Mouse (Mus musculus): ENCODE data around the gene 4921507P07Rik.
"Not testable (repeated sequence)": the region's sequence is repeated elsewhere in the genome, so short reads cannot be mapped to it uniquely, and the experiment has no call there.

Gene 4921507P07Rik

DNA sequence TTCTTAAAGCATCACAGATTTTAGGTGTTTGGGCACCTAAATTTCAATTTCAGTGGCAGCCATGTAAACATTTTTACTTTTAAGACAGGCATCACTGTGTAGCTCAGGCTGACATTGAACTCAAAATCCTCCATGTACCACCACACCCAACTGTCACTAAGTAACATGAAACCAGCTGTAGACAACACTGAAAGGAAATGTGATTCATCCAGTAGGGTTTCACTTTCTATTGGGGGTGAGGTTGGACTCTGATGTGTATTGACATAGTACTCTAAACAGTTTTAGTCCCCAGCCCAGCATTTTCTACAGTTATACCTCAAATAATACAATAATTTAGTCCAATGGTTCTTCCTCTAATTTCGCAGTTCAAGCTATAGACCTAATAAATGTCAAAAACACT is 35.7 kb downstream of the 4921507P07Rik start:
- ATAC-seq (ENCODE audit: insufficient number of reproducible peaks, low FRiP score, low TSS enrichment), result no peak

DNA sequence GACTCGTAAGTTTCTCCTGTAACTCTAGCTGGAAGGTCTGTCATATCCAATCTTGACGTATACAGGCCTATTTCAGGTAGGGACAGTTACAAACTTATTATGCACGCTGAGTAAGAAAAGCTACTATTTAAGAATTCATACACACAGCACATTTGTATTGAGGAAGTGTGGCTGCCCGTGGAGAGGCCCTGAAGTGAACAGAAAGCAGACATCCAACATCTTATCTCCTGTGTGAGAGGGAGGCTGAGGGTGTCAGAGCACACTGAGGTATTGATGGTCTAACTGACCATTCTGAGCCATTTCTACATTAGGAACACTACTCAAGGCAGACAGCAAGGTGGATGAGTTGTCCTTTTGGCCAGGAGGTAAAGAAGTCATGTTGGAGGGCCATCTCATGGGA is 37.6 kb downstream of the 4921507P07Rik start:
- no peak for ATAC-seq (ENCODE audit: insufficient number of reproducible peaks, low FRiP score, low TSS enrichment)

DNA sequence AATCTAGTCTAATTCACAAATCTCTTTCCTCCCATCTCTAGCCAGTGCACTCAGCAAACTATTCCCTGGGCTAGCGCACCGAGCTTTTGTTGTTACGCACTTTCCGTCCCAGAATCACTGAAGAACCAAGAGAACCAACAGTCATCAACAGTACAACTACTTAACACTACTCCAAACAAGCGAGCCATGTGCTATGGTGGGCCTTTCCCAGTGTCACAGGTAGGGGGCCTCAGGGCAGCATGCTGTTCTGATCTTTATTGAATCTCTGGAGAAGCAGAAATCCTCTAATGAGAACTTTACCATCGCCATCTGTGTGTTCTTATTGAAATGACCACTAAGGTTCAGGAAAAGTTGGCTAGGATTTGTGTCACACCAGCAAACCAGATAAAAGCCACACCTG is 38.9 kb downstream of the 4921507P07Rik start:
- no peak for ATAC-seq (ENCODE audit: insufficient number of reproducible peaks, low FRiP score, low TSS enrichment)

DNA sequence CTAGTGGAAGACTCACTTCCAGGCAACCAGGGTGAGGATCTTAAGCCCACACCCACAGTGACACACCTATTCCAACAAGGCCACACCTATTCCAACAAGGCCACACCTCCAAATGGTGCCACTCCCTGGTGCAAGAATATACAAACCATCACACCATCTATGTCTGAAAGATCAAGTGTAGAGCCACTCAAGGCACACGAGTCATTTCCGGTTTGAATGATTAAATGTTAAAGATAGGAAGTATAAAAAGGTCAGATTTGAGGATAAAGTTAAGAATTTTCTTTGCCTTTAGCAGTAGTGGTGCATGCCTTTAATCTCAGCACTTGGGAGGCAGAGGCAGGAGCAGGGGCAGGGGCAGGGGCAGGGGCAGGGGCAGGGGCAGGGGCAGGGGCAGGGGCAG is 42.2 kb downstream of the 4921507P07Rik start:
- ATAC-seq (ENCODE audit: insufficient number of reproducible peaks, low FRiP score, low TSS enrichment), result not testable (repeated sequence)

DNA sequence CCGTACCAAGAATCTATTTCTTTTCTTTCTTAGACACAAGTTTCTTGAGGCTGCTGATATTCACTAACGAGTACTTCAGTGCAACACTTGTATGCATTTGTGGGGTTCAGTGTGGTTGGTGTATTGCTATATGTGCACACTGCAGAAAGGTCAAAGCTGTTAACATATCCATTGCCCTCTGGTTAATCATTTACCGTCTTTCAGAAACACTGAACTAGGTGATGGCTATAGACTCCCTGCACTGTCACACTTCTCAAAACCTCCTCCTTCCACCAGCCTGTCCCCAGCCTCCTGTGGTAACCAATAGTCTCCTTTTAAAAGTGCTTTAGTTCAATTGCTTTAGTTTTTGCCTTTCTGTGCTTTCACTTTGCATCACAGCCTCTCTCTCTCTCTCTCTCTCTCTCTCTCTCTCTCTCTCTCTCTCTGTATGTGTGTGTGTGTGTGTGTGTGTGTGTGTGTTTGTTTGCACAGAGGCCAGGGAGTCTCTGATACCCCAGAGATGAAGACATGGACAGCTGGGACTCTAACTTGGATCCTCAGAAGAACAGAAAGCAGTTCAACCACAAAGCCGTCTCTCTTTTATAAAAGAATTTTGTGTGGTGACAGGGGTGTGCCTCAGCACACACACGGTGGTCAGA is 43.4 kb downstream of the 4921507P07Rik start:
- no peak for ATAC-seq (ENCODE audit: insufficient number of reproducible peaks, low FRiP score, low TSS enrichment)

DNA sequence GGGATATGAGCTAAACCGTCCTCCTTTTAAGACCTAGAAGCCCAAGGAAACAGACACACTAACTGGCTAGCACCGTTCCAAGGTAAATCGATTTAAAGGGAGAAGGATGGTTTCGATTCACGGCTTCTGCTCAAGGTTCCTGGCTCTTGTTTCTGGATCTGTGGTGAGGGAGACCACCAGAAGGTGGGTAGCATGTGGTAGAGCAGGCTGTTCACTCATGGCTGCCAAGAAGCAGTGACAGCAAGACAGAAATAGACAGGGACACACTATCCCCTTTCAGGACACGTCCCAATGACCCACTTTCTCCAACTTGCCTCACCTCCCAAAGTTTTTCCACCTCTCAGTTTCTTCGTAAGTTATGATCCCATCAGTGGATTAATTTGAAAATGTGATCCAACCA is 46.6 kb downstream of the 4921507P07Rik start:
- no peak for ATAC-seq (ENCODE audit: insufficient number of reproducible peaks, low FRiP score, low TSS enrichment)

DNA sequence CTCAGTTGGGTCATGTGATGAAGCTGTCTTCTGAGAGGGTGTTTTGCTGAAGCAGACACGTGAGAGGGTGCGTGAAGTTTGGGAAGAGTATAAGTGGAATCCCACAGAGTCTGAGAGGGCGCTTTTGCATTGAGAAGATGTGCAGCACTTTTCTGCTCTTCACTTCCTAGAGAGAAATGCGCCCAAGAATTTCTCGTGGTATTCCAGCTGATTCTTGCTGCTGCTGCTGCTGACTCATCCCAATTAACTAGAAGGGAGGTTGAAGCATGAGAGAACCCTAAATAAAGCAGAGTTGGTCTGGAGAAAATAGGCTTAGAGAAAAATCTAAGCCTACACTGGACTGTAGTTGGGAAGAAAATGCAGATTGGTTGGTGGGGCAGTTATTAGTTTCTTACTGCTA is 47.4 kb downstream of the 4921507P07Rik start:
- ATAC-seq (ENCODE audit: insufficient number of reproducible peaks, low FRiP score, low TSS enrichment), result no peak

DNA sequence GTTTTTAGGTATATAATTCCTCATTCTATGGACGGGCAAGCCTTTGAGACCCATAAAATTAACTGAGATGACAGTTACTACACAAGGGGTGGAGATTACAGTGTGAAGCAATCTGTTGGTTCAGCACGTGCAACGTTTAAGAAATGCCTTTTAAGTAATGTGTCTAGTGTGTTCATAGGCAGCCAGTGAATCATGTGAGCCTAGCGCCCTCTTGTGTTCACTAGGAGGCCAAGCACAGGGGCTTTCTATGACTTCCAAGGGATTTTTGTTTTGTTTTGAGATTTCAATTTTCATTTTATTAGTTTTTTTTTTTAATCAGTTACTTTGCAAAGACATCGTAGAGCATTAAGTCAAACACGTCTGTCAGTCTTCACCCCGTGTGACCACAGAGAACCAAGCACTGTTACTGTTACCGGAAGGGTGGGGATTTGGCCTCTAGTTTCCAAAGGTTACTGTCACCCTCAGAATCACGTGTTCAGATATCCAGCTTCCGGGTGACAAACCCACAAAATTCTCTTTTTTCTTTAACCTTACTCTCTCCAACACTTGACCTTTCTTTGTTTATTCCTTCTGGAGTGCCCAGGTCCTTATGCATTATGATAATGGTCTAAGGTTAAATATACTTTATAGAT is 50.9 kb downstream of the 4921507P07Rik start:
- ATAC-seq (ENCODE audit: insufficient number of reproducible peaks, low FRiP score, low TSS enrichment), result 0 out of 2 replicates have a peak, but pooled peaks have one; percentile 45

DNA sequence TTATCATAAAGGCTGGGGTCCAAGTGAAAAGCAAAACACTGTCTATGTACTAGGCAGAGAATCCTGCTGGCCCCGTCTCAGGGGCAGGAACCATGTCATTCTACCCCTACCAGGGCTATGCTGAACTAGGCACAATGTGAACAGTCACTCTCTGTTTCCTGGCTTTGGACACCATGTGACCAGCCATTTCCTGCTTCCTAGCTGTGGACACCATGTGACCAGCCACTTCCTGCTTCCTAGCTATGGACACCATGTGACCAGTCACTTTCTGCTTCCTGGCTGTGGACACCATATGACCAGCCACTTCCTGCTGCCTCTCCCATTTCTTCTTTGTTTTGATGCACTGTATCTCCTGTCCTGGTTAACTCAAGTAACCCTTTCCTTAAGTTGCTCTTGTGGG is 53.9 kb downstream of the 4921507P07Rik start:
- ATAC-seq (ENCODE audit: insufficient number of reproducible peaks, low FRiP score, low TSS enrichment), result no peak

DNA sequence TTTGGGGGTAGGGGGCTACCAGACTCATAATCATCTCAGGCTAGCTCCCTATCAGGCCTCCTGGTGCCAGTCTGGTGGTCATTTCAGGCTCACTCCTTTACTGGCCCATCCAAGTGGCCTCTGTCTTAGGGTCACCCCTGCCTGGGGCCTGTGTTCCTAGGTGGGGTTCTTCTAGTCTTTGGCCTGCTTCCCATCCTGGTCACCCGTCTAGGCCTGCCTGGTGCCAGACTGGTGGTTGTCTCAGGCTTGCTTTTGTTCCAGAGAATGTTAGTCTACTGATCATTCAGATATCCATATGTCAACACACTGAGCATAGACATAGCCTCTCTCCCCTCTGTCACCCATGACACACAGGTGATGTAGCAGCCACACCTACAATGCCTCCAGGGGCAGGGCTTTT is 56.8 kb downstream of the 4921507P07Rik start:
- ATAC-seq (ENCODE audit: insufficient number of reproducible peaks, low FRiP score, low TSS enrichment), result no peak

DNA sequence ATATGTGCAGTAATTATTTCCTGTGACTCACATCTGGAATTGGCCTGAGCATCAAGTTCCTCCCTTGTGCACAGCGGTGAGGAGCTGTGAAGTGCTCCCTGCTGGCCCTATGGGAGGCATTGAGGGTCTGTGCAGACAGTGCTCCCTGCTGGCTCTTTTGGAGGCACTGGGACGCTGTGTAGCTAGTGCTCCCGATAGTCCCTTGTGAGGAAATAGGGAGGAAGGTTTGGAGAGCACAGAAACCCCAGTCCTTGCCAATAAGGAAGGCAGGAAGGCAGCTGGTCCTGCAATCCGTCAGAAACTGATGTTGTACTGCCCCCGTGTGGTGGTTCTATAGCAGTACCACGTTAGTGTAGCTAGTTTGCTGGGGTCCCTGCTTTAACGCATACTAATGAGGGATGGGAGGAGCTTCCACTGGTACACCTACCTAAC is 60.0 kb downstream of the 4921507P07Rik start:
- ATAC-seq (ENCODE audit: insufficient number of reproducible peaks, low FRiP score, low TSS enrichment), result peak; percentile 84

DNA sequence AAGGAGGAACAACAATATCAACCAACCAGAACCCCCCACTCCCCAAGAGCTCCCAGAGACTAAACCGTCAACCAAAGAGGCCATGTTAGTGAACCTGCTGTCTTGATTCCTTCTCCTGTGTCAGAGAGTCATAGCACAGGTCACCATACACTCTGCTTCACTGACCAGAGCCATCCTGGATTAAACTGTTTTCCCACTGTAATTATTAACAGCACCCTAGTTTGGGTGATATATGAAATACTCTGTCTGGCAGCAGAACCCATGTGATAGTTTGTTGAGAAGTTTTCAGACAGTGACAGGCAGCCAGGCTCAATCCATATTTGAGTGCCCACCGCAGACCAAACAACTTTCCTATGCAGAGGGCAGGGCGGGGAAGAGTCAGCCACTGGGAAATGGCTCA is 61.1 kb downstream of the 4921507P07Rik start:
- ATAC-seq (ENCODE audit: insufficient number of reproducible peaks, low FRiP score, low TSS enrichment), result no peak

DNA sequence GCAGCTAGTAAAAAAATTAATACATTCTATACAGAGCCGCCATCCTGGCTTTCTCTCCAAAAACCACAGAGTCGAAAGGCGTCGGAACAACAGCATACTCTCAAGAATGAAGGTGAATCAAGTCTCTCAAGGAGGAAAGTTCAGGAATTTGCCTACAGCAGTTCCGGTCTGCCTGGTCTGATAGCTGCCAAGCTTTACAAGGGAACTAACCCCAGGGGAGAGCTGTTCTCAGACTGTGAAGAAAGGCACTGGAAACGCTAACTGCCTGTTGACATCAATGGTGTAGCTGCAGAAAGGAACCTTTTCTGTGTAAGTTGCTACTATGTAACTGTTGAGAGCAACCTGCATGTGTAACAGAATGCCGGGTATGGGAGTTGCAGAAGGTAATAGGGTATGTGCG is 64.5 kb downstream of the 4921507P07Rik start:
- no peak for ATAC-seq (ENCODE audit: insufficient number of reproducible peaks, low FRiP score, low TSS enrichment)

DNA sequence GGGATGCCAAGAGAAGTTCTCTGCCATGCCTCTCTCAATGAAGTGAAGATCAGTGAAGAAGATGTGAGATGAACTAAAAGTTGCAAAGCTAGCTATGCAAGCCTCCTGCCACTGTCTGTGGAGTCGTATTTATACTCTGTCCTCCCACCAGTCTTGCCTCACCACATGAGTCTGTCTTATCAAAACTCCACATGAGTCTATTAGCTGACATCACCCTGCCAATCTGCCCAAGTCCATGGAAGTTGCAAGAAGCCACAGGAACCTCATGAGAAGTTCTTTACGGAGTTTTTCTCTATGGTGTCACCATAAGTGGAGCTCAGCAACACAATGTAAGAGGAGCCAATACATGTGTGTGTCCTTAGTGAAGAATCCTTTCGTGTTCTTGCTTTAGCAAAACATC is 65.4 kb downstream of the 4921507P07Rik start:
- ATAC-seq (ENCODE audit: insufficient number of reproducible peaks, low FRiP score, low TSS enrichment), result no peak

DNA sequence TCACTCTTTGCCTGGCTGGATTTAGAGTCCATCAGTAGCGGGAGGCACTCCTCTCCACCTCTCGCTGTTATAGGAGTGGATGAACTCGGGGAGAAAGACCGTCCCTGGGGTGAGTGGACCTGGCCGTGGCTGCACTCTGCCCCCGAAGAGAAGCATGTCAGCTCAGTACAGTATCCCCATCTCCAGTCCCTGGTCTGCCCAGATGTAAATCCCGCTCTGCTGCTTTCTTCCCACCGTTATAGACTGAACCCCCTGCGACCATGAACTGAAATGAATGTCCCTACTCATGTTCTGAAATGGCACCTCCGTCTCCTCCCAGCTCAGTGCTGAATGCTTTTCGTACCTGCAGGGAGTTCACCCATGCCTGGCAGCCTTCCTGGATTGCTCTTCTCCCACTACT is 67.2 kb downstream of the 4921507P07Rik start:
- no peak for ATAC-seq (ENCODE audit: insufficient number of reproducible peaks, low FRiP score, low TSS enrichment)

DNA sequence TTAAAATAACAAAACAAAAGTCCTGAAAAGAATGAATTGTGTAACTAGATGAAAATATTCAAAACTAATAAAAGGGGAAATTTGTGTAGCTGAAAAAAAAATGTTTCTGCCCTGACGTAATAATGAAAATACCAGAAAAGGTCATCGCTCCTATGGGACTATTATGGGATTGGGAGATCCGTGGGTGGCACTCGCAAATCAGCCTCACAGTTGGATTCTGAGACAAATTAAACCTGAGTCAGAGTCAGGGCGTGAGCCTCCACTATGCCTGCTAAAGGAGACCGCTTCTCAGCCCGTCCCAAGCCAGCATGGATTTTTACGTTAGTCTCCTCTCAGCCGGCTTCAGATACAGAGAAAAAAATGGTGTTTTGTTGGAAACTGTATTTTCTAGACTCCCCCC is 69.0 kb downstream of the 4921507P07Rik start:
- no peak for ATAC-seq (ENCODE audit: insufficient number of reproducible peaks, low FRiP score, low TSS enrichment)

DNA sequence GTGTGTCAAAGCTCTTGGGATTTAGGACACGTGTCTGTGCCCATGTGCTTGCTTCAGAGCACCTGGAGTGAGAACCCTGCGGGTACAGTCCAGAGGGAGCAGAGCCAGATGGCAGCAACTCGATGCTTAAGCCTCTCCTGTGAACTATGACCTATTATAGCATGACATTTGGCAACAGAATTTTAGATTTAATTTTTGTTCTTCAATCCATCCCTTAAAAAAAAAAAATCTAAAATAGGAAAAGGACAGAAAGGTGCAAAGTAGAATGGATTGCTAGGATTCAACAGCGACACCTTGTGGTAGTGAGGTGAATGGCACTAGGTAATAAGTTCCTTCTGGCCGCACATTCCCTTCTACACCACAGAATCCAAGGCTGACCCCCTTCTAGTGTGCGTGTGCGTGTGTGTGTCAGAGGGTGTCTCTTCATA is 69.8 kb downstream of the 4921507P07Rik start:
- peak; percentile 74 for ATAC-seq (ENCODE audit: insufficient number of reproducible peaks, low FRiP score, low TSS enrichment)

DNA sequence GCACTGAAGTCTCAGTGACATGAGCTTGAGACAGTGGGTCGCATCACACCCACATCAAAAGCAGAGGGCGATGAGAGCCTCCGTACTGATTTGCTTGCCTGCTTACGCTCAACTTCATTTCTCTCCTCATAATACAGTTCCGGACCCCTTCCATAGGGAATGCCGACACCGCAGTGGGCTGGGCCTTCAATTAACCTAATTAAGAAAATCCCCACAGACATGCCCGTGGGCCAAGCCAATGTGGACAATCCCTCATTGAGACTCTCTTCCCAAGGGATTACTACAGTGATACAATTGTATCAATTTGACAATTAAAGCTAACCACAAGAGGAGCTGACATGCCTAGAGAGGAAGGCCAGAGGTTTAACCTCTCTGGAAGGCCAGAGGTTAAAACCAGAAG is 70.6 kb downstream of the 4921507P07Rik start:
- no peak for ATAC-seq (ENCODE audit: insufficient number of reproducible peaks, low FRiP score, low TSS enrichment)

DNA sequence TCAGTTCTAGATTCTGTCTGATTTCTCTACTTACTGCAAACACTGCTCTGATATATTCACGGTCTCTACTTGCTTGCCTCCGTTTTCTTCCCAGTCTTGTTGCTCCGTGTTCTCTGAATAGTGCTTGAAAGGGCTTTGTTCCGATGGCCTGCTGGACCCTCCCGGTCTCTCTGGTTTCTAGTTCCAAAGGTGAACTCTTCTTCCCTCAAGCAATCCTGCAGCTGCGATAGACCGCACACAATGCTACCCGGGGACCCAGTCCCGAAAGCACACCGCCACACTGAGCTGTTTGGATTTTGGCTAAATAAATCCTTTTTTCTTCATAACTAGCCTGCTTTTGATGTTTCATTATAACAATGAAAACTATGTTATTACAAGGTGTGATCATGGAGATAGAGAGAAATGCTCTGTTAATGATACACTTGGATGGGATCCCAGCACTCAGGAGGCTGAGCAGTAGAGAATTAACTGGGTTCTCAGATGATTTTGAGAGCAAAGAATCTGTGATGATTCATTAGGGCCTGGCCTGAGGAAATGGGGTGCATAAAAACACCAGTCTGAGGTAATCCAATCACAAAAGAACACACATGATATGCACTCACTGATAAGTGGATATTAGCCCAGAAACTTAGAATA is 72.1 kb downstream of the 4921507P07Rik start:
- ATAC-seq (ENCODE audit: insufficient number of reproducible peaks, low FRiP score, low TSS enrichment), result no peak
